Mouse (Mus musculus) kidney, postnatal 25 days (tissue): ENCODE data around the gene Mcat.
"Not testable (repeated sequence)": the region's sequence is repeated elsewhere in the genome, so short reads cannot be mapped to it uniquely, and the experiment has no call there.

Source experiments
- DNase-seq, 2 experiments: peaks; one replicate each; pipeline ENCODE4 v3.0.0; 2021; ENCODE audit warnings: mixed read lengths in 2 of 2

Gene Mcat

DNA sequence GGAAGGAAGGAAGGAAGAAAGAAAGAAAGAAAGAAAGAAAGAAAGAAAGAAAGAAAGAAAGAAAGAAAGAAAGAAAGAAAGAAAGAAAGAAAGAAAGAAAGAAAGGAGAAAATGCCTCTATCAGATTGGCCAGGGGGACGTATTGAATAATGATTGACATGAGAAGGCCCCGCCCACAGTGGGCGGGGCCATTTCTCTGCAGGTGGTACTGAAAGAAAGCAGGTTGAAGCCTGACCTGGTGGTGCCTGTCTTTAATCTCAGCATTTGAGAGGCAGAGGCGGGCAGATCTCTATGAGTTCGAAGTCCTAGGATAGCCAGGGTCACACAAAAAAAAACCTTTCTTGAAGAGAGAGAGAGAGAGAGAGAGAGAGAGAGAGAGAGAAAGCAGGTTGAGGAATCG lies 62.1 kb downstream of the Mcat start:
- DNase-seq = not testable (repeated sequence)

DNA sequence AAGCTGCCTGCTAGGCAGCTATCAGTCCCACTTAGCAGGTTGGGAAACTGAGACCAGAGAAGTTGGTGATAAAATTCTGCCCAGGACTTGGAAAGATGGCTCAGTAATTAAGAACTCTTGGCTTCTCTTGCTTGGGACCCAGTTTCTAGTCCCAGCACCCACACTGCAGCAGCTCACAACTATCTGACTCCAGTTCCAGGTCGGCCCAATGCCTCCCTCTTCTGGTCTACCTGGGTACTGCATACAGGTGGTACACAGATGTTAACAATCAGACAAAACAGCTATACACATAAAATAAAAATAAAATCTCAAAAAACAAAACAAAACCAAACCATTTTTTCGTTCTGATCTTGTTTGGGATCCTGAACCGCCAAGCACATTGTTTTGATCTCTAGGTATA lies 63.2 kb downstream of the Mcat start:
- DNase-seq = peak; percentile 47 to 69

DNA sequence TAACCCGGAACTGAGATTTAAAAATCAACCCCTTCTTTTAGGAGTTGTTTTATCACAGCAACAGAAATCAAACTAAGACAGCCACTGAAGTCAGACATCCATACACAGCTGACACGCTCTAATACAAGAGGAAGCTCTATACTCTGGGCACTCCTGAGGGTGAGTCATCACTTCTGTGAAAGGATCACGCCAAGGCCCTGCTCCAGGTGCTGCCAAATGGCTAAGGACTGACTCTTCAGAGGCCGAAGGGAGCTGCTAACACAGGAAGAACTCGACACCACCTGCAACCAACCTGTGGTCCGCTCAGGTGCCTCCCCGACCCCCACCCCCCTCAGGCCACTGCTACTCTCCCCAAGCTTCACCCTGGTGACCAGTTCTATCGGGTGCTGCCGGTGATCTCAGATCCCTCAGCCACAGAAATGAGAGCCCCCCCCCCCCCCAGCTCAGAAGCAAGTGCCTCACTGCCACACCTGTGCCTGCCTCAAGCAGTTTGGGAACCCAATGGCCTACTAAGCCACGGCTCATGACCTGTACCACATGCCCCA lies 64.3 kb downstream of the Mcat start:
- DNase-seq = no peak

DNA sequence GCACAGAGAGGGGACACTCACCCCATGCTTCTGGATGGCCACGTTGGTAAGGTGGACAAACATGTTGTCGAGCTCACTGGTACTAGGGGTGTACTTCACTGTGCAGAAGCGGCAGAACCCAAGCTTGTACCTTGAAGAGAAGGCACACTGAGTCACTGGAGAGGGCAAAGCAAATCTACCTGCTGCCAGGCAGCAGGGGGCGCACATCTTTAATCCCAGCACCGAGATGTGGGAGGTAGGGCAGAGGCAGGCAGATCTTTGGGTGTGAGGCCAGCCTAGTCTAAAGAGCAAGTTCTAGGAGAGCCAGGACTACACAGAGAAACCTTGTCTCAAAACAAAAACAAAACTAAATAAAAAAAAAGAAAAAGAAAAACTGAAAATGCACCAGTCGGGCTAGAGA lies 66.3 kb downstream of the Mcat start:
- no peak for DNase-seq
